Mouse (Mus musculus) forebrain, embryonic 15.5 days (tissue): ENCODE measurements at regions not wholly inside any gene's neighbourhood (a gene's known extent, or its start where the extent isn't known, plus 50 kb on each side); places are given as distances from the start of the nearest gene placed in this dataset.

Experiments used
- ATAC-seq: fragments of 200-750 bp; cut with Nextera tagmentation; replicated peaks from 2 replicates; pipeline ENCODE4 v1.8.0; 2017; ENCODE audit warnings: mild to moderate bottlenecking, moderate TSS enrichment, moderate library complexity
- H3K27ac ChIP-seq: fragments of 300-500 bp; sonication (generic); replicated peaks from 2 replicates; pipeline ENCODE4 v1.5.1; 2015; ENCODE audit warnings: mild to moderate bottlenecking, inconsistent platforms
- H3K27me3 ChIP-seq: fragments of 300-500 bp; sonication (generic); 2 replicates; pipeline ENCODE4 v1.6.1; 2015; ENCODE audit warnings: inconsistent platforms
- H3K36me3 ChIP-seq: fragments of 300-500 bp; sonication (generic); 2 replicates; pipeline ENCODE4 v1.6.1; 2015; ENCODE audit warnings: mild to moderate bottlenecking, inconsistent platforms
- H3K4me1 ChIP-seq: fragments of 300-500 bp; sonication (generic); 2 replicates; pipeline ENCODE4 v1.6.1; 2015; ENCODE audit warnings: inconsistent platforms
- H3K4me2 ChIP-seq: fragments of 300-500 bp; sonication (generic); replicated peaks from 2 replicates; pipeline ENCODE4 v1.6.1; 2015; ENCODE audit warnings: mild to moderate bottlenecking, inconsistent platforms
- H3K4me3 ChIP-seq: fragments of 300-500 bp; sonication (generic); 2 replicates; pipeline ENCODE4 v1.5.1; 2015; ENCODE audit warnings: mild to moderate bottlenecking, inconsistent platforms
- H3K9ac ChIP-seq: fragments of 300-500 bp; sonication (generic); replicated peaks from 2 replicates; pipeline ENCODE4 v1.6.1; 2015; ENCODE audit warnings: mild to moderate bottlenecking, inconsistent platforms
- H3K9me3 ChIP-seq: fragments of 300-500 bp; sonication (generic); 2 replicates; pipeline ENCODE4 v1.6.1; 2016; ENCODE audit warnings: inconsistent platforms
- WGBS: fragments of 180-500 bp; shearing (Covaris S2); methylation state at CpG from one replicate; pipeline ENCODE4 v1.1.7; 2015; ENCODE audit warnings: mixed read lengths; 5-methylcytosine and 5-hydroxymethylcytosine counted together

DNA sequence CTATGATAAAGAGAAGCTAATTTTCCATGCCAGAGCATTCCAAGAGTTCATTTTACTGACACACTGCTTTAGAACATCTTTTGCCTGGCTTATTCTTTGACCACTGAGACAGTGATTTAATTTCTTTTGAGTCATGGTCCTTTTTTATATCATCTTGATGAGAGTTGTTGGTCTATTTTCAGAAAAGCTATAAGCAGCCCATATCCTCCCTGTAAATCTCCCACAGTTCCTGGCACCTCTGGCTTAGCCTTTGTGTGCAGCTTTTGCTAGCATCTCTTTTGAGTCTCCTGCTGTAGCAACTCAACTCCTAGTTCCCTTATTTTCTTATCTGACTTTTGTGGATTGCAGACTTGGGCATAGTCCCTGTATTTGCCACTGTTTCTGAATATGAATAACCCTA, 207.5 kb upstream of the 4931417E11Rik start:
- no peak overlapping the region for H3K9ac ChIP-seq
- ATAC-seq, result no peak
- no peak overlapping the region for H3K4me2 ChIP-seq
- no peak overlapping the region for H3K27ac ChIP-seq
- H3K4me1 ChIP-seq, result no peaks in the 10 kb centered on the region
- no peaks in the 10 kb centered on the region for H3K9me3 ChIP-seq
- H3K36me3 ChIP-seq, result no peaks in the 10 kb centered on the region
- no peaks in the 10 kb centered on the region for H3K27me3 ChIP-seq
- H3K4me3 ChIP-seq, result no peak overlapping the region

DNA sequence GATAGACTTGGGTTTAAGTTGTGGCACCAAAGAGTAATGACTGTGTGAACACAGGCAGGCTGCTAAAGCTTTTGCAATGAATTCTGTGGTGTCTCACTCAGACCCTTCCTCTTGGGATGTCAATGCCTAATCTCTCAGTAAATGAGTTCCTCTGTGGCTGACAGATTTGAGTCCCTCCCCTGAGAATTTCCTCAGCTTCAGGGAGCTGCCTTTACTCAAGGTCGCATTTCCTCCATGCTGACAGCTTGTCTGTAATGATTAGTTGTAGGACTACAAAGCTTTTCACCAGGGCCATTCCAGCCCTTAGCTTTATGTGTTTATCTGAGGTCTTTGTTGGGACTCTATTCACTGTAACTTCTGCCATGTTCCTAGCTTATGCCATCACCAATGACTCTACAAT, 199.9 kb upstream of the 4931417E11Rik start:
- no peaks in the 10 kb centered on the region for H3K9me3 ChIP-seq
- H3K27me3 ChIP-seq, result no peaks in the 10 kb centered on the region
- H3K27ac ChIP-seq, result no peak overlapping the region
- 79% methylated on average over 1 of the region's 1 CpGs for WGBS
- no peak for ATAC-seq
- H3K36me3 ChIP-seq, result no peaks in the 10 kb centered on the region
- no peak overlapping the region for H3K4me2 ChIP-seq
- H3K4me3 ChIP-seq, result no peak overlapping the region
- H3K9ac ChIP-seq, result no peak overlapping the region
- H3K4me1 ChIP-seq, result no peaks in the 10 kb centered on the region

DNA sequence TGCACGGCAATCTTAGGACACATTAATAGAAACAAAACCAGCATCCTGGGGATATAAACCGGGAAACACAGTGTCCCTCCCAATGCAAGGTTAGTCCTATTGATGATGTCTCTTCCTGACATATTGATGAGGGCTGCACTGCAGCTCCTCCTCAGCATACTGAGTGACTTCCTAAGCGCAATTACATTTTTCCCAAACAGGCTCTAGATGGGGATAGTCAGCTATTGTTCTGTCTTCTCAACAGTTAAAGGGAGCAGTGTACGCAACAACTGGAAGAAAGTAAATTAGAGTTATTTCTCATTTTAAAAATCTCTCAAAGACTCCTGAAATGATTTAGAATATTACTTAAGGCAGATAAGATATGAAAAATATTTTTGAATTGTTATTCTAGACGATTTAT, 189.5 kb upstream of the 4931417E11Rik start:
- Histone ChIP-seq H3K36me3 (no peaks in the 10 kb centered on the region), H3K27ac (no peak overlapping the region), H3K4me3 (no peak overlapping the region), H3K27me3 (no peaks in the 10 kb centered on the region), H3K4me1 (no peaks in the 10 kb centered on the region), H3K9ac (no peak overlapping the region), H3K4me2 (no peak overlapping the region), H3K9me3 (no peaks in the 10 kb centered on the region)
- WGBS, result 77% methylated on average over 5 of the region's 5 CpGs
- ATAC-seq, result 0 out of 2 replicates have a peak, but pooled peaks have one; percentile 46

DNA sequence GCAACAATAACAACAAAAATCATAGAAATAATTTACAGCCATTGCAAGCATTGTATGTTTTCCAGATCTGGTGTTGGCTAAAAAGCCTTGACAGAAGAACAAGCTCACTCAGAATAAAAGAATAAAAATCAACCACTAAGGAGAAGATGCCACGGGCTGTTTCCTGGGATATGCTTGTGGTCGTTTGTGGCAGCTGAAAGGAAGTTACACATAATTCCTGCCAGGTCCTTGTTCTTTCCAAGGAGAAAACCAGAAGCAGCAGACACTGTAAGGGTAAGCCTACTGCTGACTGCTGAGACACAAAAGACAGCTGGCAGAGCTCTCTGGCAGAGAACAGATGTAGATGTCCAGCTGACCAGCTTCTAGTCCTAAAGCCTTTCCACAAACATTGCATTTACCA, 175.9 kb upstream of the 4931417E11Rik start:
- no peak overlapping the region for H3K4me3 ChIP-seq
- H3K4me1 ChIP-seq, result 0 out of 2 replicates have a peak, but pooled peaks cover 3% of the 10 kb centered on the region
- 0 out of 2 replicates have a peak overlapping the region, but pooled peaks have one; percentile 9 for H3K27ac ChIP-seq
- H3K27me3 ChIP-seq, result no peaks in the 10 kb centered on the region
- ATAC-seq, result no peak
- 43% methylated on average over 2 of the region's 2 CpGs for WGBS
- no peak overlapping the region for H3K4me2 ChIP-seq
- H3K36me3 ChIP-seq, result no peaks in the 10 kb centered on the region
- H3K9me3 ChIP-seq, result no peaks in the 10 kb centered on the region
- H3K9ac ChIP-seq, result no peak overlapping the region

DNA sequence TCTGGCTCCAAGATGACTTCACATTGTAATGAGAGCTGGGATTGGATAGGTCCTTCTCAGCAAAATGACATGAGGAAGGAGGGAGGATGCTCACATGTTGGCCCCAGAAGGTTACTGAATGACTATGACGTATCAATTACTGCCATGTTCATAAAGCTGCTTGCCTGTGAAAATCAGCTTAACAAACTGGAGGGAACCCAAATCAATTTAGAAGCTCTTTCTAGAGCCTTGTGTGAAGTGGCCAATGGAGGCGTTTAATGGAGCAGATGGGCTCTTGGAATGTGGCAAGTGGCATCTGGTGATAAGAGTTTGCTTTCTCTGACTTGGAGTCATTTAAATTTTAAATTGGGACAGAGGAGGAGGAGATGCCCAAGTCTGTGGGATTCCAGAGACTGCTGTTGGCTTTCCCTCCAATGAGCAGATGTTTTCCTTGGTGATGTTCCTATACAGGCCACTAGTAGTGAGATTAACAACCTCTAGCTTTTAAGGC, 175.4 kb upstream of the 4931417E11Rik start:
- Histone ChIP-seq H3K9me3 (no peaks in the 10 kb centered on the region), H3K27me3 (no peaks in the 10 kb centered on the region), H3K36me3 (no peaks in the 10 kb centered on the region), H3K4me1 (0 out of 2 replicates have a peak, but pooled peaks cover 3% of the 10 kb centered on the region), H3K4me2 (no peak overlapping the region), H3K9ac (no peak overlapping the region), H3K4me3 (no peak overlapping the region), H3K27ac (peak overlapping the region; percentile 28; the same call in 1 of the 2 replicates)
- WGBS, result 40% methylated on average over 2 of the region's 2 CpGs
- ATAC-seq, result peak; percentile 95

DNA sequence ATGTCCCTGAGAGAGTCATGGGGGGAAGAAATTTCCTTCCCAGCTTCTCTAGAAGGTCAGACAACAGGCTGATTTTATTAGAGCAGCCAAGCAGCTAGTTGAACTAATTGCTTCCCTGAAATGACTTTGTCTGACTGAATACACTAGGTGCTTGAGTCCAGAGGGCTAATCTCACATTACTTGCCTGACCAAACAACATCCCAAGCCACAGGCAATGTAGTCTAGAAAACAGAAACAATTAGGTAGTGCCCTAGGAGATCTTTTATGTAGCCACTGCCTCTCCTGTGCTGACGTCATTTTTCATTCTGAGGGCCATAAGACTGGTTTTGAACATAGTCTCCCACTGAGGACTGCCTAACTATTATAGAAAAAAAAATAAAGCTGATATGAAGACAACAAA, 159.1 kb upstream of the 4931417E11Rik start:
- no peak overlapping the region for H3K4me2 ChIP-seq
- no peaks in the 10 kb centered on the region for H3K9me3 ChIP-seq
- H3K27ac ChIP-seq, result no peak overlapping the region
- no peaks in the 10 kb centered on the region for H3K4me1 ChIP-seq
- H3K36me3 ChIP-seq, result no peaks in the 10 kb centered on the region
- no peaks in the 10 kb centered on the region for H3K27me3 ChIP-seq
- WGBS, result 12% methylated on average over 1 of the region's 1 CpGs
- no peak for ATAC-seq
- no peak overlapping the region for H3K4me3 ChIP-seq
- H3K9ac ChIP-seq, result no peak overlapping the region

DNA sequence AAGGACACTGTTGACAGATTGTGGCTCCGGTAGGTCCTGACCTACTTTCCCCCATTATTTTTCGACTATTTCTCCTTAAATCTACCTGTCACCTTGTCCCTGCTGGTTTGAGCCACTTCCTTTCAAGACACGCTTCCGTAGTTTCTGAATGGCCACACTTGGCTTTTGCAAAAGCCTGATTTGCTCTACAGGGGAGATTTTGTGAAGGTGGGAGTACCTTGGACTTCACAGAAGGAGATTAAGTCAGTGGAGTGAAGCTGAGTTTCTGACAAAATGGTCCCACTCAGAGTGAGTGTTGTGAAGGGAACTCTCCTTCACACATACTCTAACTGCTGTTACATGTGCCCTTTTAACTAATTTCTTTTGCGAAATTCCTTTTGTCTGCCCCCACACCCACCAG, 157.0 kb upstream of the 4931417E11Rik start:
- Histone ChIP-seq H3K36me3 (no peaks in the 10 kb centered on the region), H3K4me1 (no peaks in the 10 kb centered on the region), H3K27me3 (no peaks in the 10 kb centered on the region), H3K9me3 (no peaks in the 10 kb centered on the region), H3K9ac (no peak overlapping the region), H3K27ac (no peak overlapping the region), H3K4me3 (no peak overlapping the region), H3K4me2 (no peak overlapping the region)
- ATAC-seq, result no peak
- WGBS, result 62% methylated on average over 5 of the region's 5 CpGs

DNA sequence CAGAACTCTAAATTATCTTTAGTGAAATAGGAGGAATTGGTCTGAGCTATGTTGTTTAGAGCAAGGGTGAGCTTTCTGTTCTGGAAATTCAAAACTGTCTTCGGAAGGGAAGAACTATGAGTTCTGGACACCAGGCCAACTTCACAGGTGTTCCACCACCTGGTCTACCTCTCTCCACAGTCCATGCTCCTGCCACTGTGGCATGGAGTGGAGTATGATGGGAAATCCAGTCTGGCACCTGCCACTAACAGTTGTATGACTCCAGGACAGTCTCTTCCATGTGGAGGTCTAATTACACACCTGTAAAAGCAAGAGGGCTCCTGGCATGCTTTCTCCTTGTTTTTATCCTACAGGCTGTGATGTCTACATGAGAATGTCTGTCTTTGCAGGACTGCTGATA, 154.7 kb upstream of the 4931417E11Rik start:
- no peak overlapping the region for H3K4me2 ChIP-seq
- ATAC-seq, result no peak
- H3K9me3 ChIP-seq, result no peaks in the 10 kb centered on the region
- 84% methylated on average over 1 of the region's 1 CpGs for WGBS
- H3K27me3 ChIP-seq, result no peaks in the 10 kb centered on the region
- no peaks in the 10 kb centered on the region for H3K36me3 ChIP-seq
- no peak overlapping the region for H3K27ac ChIP-seq
- no peak overlapping the region for H3K4me3 ChIP-seq
- no peaks in the 10 kb centered on the region for H3K4me1 ChIP-seq
- H3K9ac ChIP-seq, result no peak overlapping the region

DNA sequence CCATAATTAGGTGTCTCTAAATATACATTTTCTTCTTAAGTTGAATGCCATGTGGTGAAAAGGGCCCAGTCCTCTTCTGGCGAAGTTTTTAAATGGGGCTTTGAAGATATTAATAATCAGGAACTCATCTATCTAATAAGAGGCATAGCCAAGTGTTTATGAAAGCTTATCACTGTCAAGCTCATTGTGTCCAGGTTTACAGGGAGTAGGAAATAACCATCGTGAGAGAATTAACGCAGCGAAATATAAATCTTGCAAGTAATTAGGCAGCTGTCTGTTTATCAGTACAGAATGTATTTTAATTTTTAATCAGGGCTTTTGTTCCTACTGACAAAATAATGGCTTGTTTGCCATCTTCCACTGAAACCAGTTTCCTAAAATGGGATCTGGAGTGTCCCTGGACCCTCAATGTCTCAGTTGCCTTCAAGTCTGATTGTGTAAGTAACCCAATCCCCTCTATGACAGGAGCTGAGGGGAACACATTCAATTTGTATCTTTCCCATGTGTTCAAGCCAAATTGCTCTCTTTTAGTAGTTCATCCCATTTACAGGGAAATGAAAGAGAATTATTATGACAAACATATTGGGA, 152.5 kb upstream of the 4931417E11Rik start:
- no peak overlapping the region for H3K9ac ChIP-seq
- no peaks in the 10 kb centered on the region for H3K4me1 ChIP-seq
- 41% methylated on average over 4 of the region's 4 CpGs for WGBS
- no peaks in the 10 kb centered on the region for H3K9me3 ChIP-seq
- H3K27me3 ChIP-seq, result no peaks in the 10 kb centered on the region
- H3K27ac ChIP-seq, result no peak overlapping the region
- H3K4me2 ChIP-seq, result no peak overlapping the region
- H3K4me3 ChIP-seq, result no peak overlapping the region
- peak; percentile 55; the same call in 1 of the 2 replicates for ATAC-seq
- no peaks in the 10 kb centered on the region for H3K36me3 ChIP-seq

DNA sequence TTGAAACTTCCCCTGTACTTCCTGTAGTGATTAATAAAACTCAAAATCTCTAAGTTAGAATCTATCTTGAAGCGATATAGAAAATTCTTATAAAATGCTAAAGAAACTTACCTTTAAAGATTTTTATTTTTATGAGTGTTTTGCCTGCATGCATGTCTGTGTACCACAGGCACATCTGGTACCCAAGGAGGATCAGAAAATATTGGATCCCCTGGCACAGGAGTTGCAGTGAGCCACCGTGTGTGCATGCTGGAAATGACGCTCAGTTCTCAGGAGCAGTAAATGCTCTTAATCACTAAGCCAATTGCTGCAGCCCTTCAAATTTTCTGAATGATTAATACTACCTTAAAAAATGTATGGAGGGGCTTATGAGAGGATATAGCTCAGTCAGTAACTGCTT, 142.8 kb upstream of the 4931417E11Rik start:
- no peaks in the 10 kb centered on the region for H3K9me3 ChIP-seq
- no peaks in the 10 kb centered on the region for H3K27me3 ChIP-seq
- no peaks in the 10 kb centered on the region for H3K36me3 ChIP-seq
- no peak overlapping the region for H3K4me2 ChIP-seq
- H3K4me3 ChIP-seq, result no peak overlapping the region
- 66% methylated on average over 3 of the region's 3 CpGs for WGBS
- no peaks in the 10 kb centered on the region for H3K4me1 ChIP-seq
- no peak for ATAC-seq
- no peak overlapping the region for H3K9ac ChIP-seq
- H3K27ac ChIP-seq, result no peak overlapping the region

DNA sequence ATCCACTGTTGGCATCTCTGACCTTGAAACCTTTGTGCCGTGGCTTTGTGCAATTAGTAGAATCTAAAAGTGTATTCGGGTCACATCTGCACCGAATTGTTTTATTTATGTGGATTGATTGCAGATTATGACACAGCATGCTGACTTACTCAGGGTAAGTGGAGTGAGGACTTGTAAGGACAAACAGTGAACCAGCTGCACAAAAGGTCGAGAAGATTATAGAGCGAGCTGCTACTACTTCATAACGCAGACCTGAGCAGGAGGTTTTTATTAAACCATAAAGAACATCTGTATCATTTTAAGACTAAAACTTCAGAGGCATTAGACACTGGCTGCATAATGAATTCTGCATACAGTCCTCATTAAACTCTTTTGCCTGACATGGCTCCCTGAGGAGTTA, 142.4 kb upstream of the 4931417E11Rik start:
- ATAC-seq, result no peak
- H3K9ac ChIP-seq, result no peak overlapping the region
- H3K4me1 ChIP-seq, result no peaks in the 10 kb centered on the region
- H3K4me2 ChIP-seq, result no peak overlapping the region
- no peak overlapping the region for H3K4me3 ChIP-seq
- no peaks in the 10 kb centered on the region for H3K9me3 ChIP-seq
- H3K27ac ChIP-seq, result no peak overlapping the region
- H3K27me3 ChIP-seq, result no peaks in the 10 kb centered on the region
- H3K36me3 ChIP-seq, result no peaks in the 10 kb centered on the region
- 58% methylated on average over 6 of the region's 6 CpGs for WGBS

DNA sequence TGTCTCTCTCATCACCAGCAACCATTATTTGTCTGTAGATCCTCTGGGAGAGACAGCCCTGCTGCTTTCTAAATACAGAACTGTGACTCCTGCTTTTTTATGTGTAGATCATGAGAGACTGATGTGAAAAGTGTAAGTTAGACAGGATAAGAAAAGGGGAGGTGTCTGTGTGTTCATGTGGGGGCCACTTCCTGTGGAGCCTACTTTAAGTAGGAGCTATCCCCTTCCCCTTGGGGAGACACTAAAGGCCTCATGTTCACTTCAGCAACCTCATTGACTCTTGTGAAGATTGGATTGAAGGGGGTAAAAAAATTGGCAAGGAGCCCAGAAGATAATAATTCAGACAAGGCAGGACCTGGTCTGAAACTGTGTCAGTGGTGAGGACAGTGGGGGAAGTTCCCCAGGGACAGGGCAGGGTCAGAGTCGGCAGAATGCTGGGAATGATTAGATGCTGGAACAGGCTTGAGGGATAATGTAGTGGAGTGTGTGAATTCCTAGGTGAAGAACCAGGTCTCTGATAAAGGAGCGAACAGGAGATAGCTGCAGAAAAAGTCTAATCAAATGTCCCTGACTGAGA, 140.7 kb upstream of the 4931417E11Rik start:
- H3K36me3 ChIP-seq, result no peaks in the 10 kb centered on the region
- H3K4me2 ChIP-seq, result no peak overlapping the region
- no peak overlapping the region for H3K27ac ChIP-seq
- WGBS, result 74% methylated on average over 2 of the region's 2 CpGs
- no peaks in the 10 kb centered on the region for H3K27me3 ChIP-seq
- no peaks in the 10 kb centered on the region for H3K9me3 ChIP-seq
- no peak overlapping the region for H3K9ac ChIP-seq
- no peaks in the 10 kb centered on the region for H3K4me1 ChIP-seq
- ATAC-seq, result no peak; the same call in 1 of the 2 replicates
- no peak overlapping the region for H3K4me3 ChIP-seq

DNA sequence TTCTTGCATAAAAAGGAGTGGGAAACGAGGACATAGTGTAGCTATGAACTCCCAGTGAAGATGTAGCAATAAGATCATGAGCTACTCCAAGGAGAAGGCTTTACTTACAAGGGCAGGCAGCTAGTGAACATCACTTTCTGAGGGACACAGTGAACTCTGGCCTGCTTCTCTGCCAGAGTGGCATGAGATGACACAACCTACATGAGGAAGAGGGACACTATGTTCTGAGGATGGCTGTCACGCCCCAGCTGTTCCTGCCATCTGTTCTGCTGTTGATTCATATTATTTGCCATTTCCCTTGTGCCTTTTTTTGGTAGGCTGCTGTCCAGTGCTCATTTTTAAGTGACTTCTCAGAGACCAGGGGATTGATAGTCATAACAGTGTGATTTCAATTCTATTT, 118.2 kb upstream of the 4931417E11Rik start:
- Histone ChIP-seq H3K4me1 (no peaks in the 10 kb centered on the region), H3K4me2 (no peak overlapping the region), H3K27ac (no peak overlapping the region), H3K4me3 (no peak overlapping the region), H3K9me3 (no peaks in the 10 kb centered on the region), H3K36me3 (no peaks in the 10 kb centered on the region), H3K9ac (no peak overlapping the region), H3K27me3 (no peaks in the 10 kb centered on the region)
- 79% methylated on average over 2 of the region's 2 CpGs for WGBS
- no peak for ATAC-seq
